Mouse (Mus musculus) layer of hippocampus, postnatal 14 days (tissue): ENCODE results near the gene Zfp217. TPM values are rescaled to one million over a fixed set of nuclear protein-coding genes. Genes with fewer than 3 reads are reported as not detected.
"Not testable (repeated sequence)": the region's sequence is repeated elsewhere in the genome, so short reads cannot be mapped to it uniquely, and the experiment has no call there.

ENCODE experiments used
- DNase-seq, 2 experiments: peaks; one replicate each; pipeline ENCODE4 v3.0.0; 2021 to 2022; ENCODE audit warnings: low spot score in 2 of 2, mixed read lengths in 1 of 2
- long read RNA-seq, 2 experiments: library from polyadenylated mRNA; stranded (forward); transcript quantifications; one replicate each; pipeline ENCODE4 v2.0.0; 2021
- total RNA-seq, 2 experiments: library from RNA; stranded (reverse); gene quantifications; 2 replicates each; pipeline ENCODE4 v1.2.3; 2021

Gene Zfp217
- 1 to 10 TPM; 3.0 to 3.1 TPM for total RNA-seq
- long read RNA-seq, experiment 1 = 0 reads
- long read RNA-seq, experiment 2, partial matches to known transcripts = 3 of 3 reads
- long read RNA-seq, experiment 2, other reads (novel, unspliced or antisense) = 0 of 3 reads

- no peak for DNase-seq
These were observed at the start of gene Zfp217 for GRCm38 (mm10) chr2:170147661-170148153. Zfp217 (minus strand) TSS chr2:170148103.

GRCm38 (mm10) chr2:170195542-170196089, 47.7 kb upstream of the Zfp217 start:
- DNase-seq = no peak

DNA sequence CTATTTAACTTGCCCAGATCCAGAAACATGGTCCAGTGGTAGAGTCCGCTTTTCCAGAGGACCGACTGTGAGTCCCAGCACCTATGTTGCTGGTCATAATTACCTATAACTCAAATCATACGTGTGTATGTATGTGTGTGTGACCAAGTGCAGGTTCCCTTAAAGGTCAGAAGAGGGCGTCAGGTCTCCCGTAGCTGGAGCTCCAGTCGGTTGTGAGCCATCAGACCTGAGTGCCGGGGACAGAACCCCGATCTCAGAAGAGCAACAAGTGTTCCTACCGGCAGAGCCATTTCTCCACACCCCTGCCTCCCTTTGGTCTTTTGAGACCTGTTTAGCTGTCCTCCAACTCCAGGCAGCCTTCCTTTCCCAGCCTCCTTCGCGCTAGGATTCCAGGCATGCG, 46.9 kb upstream of the Zfp217 start:
- no peak for DNase-seq

DNA sequence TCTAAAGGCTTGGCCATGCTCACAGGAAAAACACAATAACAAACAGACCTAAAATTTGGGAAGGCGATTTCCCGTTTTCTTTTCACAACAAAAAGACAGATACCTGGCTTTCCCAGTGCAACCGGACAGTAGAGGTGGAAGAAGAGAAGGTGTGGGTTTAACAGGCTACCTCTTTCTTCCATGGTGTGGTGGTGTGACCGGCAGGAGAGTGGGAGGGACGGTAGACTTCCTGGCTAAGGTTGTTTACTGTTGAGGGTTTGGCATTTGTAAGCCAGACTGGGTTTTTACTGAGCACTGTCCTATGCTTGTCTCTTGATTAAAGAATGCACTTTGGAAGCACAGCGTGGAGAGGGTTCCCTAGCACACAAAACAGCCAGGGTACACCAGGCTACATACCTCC, 45.9 kb upstream of the Zfp217 start:
- DNase-seq = no peak

- DNase-seq = no peak
These were observed 45.3 kb upstream of the Zfp217 start for GRCm38 (mm10) chr2:170193211-170193610.

GRCm38 (mm10) chr2:170192731-170193149, 44.8 kb upstream of the Zfp217 start:
- DNase-seq = peak; percentile 27 to 34

- no peak for DNase-seq
These were observed 40.8 kb upstream of the Zfp217 start for GRCm38 (mm10) chr2:170188721-170189120.

DNA sequence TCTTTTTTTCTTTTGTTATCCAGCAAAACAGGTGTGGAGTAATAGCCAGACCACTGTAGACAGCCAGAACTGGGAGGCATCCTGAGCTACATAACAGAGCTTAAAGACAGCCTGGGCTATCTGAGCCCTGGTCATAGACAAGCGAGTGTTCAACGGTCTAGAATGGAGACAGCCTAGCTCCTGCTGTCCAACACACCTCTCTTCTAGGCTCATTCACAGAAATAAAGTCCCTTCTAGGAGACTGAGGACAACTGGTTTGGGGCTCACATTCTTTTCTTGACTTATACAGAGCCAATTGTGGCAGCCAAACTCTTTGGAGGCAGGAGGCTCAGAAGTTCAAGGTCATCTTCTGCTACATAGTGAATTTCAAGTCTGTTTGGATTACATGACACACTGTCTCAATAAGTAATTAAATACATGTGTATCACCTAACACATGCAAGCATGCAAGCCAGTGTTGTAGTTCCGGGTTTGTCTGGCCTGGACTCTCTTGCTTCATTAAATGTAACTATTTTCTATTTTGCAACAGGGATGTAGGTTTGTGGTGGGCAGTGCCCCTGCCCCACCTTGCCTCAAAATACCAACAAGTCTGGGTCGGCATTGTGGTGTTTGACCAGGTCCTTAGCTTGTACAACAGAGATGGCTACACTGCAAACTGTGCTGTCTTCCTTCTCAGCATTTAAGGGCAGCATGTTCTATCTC, 37.4 kb upstream of the Zfp217 start:
- DNase-seq = no peak

- DNase-seq = peak; percentile 40 to 49
These were observed 36.5 kb upstream of the Zfp217 start for GRCm38 (mm10) chr2:170184175-170184983.

GRCm38 (mm10) chr2:170183851-170184174, 35.9 kb upstream of the Zfp217 start:
- no peak for DNase-seq

DNA sequence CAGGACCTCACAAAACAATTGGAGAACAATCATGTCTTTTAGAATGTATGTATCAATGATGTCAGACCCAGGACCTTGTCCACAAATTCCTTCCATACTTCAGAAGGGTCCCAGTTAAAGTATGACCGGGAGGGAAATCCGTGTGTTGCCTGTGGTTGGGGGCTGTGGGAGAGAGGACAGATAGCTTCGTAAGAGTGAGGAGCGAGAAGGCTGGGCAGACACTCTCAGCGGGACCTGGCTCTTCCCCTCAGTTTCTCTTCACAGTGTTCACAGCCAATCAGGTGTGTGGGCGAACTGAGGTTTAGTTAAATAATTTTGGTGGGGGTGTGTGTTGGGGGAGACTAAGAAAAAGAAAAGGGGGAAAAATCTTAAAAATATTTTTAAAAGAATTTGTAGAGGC, 34.0 kb upstream of the Zfp217 start:
- no peak for DNase-seq

GRCm38 (mm10) chr2:170180769-170181168, 32.9 kb upstream of the Zfp217 start:
- DNase-seq = not testable (repeated sequence)

- no peak for DNase-seq
These were observed 31.4 kb upstream of the Zfp217 start for GRCm38 (mm10) chr2:170179317-170179716.

GRCm38 (mm10) chr2:170177323-170177722, 29.4 kb upstream of the Zfp217 start:
- no peak for DNase-seq

- DNase-seq = no peak
These were observed 28.5 kb upstream of the Zfp217 start for GRCm38 (mm10) chr2:170176284-170176926.

DNA sequence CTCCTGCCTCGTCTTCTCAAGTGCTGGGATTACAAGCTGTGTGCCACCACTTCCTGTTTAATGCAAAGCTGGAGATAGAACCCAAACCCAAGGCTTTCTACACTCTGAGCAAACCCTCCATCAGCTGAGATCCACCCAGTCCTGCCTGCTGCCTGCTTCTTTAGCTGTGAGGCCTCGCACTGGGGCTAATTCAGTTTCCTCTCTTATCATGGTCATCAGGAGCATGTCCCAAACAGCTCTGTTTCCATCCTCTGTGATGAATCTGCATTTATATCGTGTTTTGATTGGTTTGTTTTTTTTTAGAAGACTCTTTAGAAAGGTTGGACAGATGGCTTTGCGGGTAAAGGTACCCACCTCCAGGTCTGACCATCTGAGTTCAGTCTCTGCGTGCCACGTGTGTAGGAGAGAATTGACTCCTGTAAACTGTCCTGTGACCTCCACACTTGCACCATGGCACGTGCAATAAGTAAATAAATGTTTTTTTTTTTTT, 27.8 kb upstream of the Zfp217 start:
- no peak for DNase-seq

DNA sequence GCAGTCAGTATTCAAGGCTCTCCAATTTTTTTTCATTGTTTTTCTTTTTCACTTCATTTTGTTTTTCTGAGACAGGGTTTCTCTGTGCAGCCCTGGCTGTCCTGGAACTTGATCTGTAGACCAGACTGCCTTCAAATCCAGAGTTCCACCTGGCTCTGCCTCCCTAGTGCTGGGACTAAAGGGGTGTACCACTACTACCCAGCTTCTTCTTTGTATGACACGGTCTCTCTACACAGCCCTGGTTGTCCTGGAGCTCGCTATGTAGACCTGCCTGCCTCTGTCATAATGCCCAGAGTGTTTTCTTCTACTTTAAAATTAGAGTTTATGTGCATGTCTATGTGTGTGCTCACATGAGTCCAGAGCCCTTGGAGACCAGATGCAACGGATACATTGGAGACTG, 27.3 kb upstream of the Zfp217 start:
- no peak for DNase-seq

DNA sequence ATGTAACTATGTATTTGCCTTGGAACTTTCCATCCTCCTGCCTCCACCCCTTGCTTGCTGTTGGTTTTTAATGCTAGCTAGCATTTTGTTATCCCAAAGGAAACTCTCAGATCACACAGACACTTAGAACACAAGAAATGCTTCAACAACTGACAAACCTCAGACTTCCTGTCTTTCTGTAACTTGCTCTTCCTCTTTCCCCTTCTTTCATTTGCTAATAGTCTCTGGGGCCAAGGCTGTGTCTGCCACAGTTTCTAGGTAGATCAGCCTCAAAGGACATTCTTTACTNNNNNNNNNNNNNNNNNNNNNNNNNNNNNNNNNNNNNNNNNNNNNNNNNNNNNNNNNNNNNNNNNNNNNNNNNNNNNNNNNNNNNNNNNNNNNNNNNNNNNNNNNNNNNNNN, 21.2 kb upstream of the Zfp217 start:
- DNase-seq = no peak

DNA sequence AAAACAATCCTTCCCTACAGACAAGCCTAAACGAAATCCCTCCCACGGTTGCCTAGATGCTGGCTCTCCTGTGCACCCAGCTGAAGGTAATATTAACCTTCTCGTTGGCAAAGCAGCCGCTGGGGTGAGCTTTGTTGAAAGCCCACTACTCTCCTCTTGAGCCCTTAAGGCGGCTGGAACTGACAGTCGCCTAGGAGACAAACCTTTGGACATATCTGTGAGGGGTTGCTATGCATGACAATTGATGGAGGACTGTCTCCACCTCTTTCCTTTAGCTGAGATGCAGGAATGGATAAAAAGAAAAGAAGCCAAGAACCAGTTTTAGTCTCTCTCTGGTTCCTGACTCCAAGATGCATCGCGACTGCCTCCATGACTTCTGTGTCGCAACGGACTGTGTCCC, 17.7 kb upstream of the Zfp217 start:
- DNase-seq = no peak

- no peak for DNase-seq
These were observed 16.0 kb upstream of the Zfp217 start for GRCm38 (mm10) chr2:170163671-170164462.
